Mouse (Mus musculus): ENCODE data around the gene Hhat.
A peak's percentile ranks its signal among the peaks of the same experiment; 100 is the strongest.

Hhat gene

GRCm38 (mm10) chr1:192497505-192497904 is 273.5 kb downstream of the Hhat start:
- DNase-seq (ENCODE audit: low spot score in 2 of 2): no peak

- DNase-seq (ENCODE audit: low spot score in 2 of 2): no peak
Observed at GRCm38 (mm10) chr1:192489908-192490825, 280.9 kb downstream of the Hhat start.

GRCm38 (mm10) chr1:192487571-192487970 is 283.5 kb downstream of the Hhat start:
- DNase-seq (ENCODE audit: low spot score in 2 of 2): no peak

GRCm38 (mm10) chr1:192485030-192485429 is 286.0 kb downstream of the Hhat start:
- no peak for DNase-seq (ENCODE audit: low spot score in 2 of 2)

- no peak for DNase-seq (ENCODE audit: low spot score in 2 of 2)
Observed at GRCm38 (mm10) chr1:192481446-192481845, 289.6 kb downstream of the Hhat start.

- DNase-seq (ENCODE audit: low spot score in 2 of 2): no peak
Observed at GRCm38 (mm10) chr1:192480072-192480784, 290.8 kb downstream of the Hhat start.

GRCm38 (mm10) chr1:192478176-192478575 is 292.8 kb downstream of the Hhat start:
- no peak for DNase-seq (ENCODE audit: low spot score in 2 of 2)

- no peak for DNase-seq (ENCODE audit: low spot score in 2 of 2)
Observed at GRCm38 (mm10) chr1:192477556-192477955, 293.5 kb downstream of the Hhat start.

- DNase-seq (ENCODE audit: low spot score in 2 of 2): no peak
Observed at GRCm38 (mm10) chr1:192476704-192477103, 294.3 kb downstream of the Hhat start.

- DNase-seq (ENCODE audit: low spot score in 2 of 2): no peak
Observed at GRCm38 (mm10) chr1:192473134-192473533, 297.9 kb downstream of the Hhat start.

GRCm38 (mm10) chr1:192472366-192472765 is 298.7 kb downstream of the Hhat start:
- no peak for DNase-seq (ENCODE audit: low spot score in 2 of 2)

- no peak for DNase-seq (ENCODE audit: low spot score in 2 of 2)
Observed at GRCm38 (mm10) chr1:192463732-192464131, 307.3 kb downstream of the Hhat start.

- peak in 1 of 2 experiments; percentile 10 for DNase-seq (ENCODE audit: low spot score in 2 of 2)
Observed at GRCm38 (mm10) chr1:192457526-192458206, 313.4 kb downstream of the Hhat start.

- DNase-seq (ENCODE audit: low spot score in 2 of 2): no peak
Observed at GRCm38 (mm10) chr1:192457037-192457436, 314.0 kb downstream of the Hhat start.

- DNase-seq (ENCODE audit: low spot score in 2 of 2): no peak
Observed at GRCm38 (mm10) chr1:192454981-192455380, 316.0 kb downstream of the Hhat start.

- no peak for DNase-seq (ENCODE audit: low spot score in 2 of 2)
Observed at GRCm38 (mm10) chr1:192454501-192454900, 316.5 kb downstream of the Hhat start.

GRCm38 (mm10) chr1:192451722-192452121 is 319.3 kb downstream of the Hhat start:
- no peak for DNase-seq (ENCODE audit: low spot score in 2 of 2)

- DNase-seq (ENCODE audit: low spot score in 2 of 2): no peak
Observed at GRCm38 (mm10) chr1:192450425-192450824, 320.6 kb downstream of the Hhat start.

- DNase-seq (ENCODE audit: low spot score in 2 of 2): no peak
Observed at GRCm38 (mm10) chr1:192449572-192450351, 321.3 kb downstream of the Hhat start.

- no peak for DNase-seq (ENCODE audit: low spot score in 2 of 2)
Observed at GRCm38 (mm10) chr1:192448512-192448911, 322.5 kb downstream of the Hhat start.

- no peak for DNase-seq (ENCODE audit: low spot score in 2 of 2)
Observed at GRCm38 (mm10) chr1:192447666-192448065, 323.4 kb downstream of the Hhat start.

Data from thymus, postnatal 10 days (tissue).